Comparison of ENCODE assay signal across 19 mouse cellular contexts in the genomic region with DNA sequence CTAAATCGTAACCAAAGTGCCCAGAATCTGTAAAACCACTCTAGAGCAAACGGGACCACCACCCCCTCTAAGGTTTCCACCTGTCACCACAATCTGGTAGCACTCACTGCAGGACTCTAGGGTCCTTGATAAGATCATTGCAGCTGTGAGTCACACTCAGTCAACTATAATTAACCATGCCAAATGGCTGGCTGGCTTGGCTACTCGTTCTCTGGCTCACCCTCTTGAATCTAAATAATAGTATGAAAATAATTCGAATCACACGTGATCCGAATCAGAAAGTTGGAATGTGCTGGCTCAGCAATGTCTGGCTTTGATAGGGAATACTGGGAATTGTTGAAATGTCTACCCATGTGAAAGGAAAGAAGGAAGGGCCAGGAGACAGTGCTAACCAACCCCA. TPM values are rescaled to one million over a fixed set of nuclear protein-coding genes. Genes with fewer than 3 reads are reported as not detected.
DNase-seq lines count a peak whose midpoint lies in the region; ATAC-seq and TF ChIP-seq lines count a peak whose summit lies in the region.
"Had no signal": no experiment of that assay in that cellular context is flagged by ENCODE, and none has a peak within 500 bp of the region (broad histone marks: within the 10 kb centered on the region; RNA-seq: fewer than 3 reads in every experiment).

No protein-coding gene starts in this region.

- no peak overlapping the region for H3K27ac ChIP-seq in forebrain, embryonic 14.5 days (ENCODE audit: low read depth, low read length)
- H3K27ac ChIP-seq in forebrain, postnatal 0 days (ENCODE audit: low read depth, low read length): no peak overlapping the region
- H3K27ac ChIP-seq in ES-E14 (ENCODE audit: insufficient read depth, low read depth, low read length, poor library complexity, severe bottlenecking): no peak overlapping the region
- peak overlapping the region; percentile 45 for H3K27ac ChIP-seq in heart, embryonic 15.5 days
- H3K27ac ChIP-seq: hindbrain, embryonic 14.5 days; macrophage; midbrain, embryonic 12.5 days had no signal

- in situ Hi-C loops in ES-E14 (cut with MboI; ENCODE audit: low sequenced_read_pairs in 2 of 2, unreplicated experiment in 2 of 2): loop anchor here (10.0 to 25.0 kb wide), 2 partner anchors 292 to 294 kb away; a partner anchor contains a TSS

- WGBS in forebrain, embryonic 14.5 days: 80% methylated on average over 6 of the region's 6 CpGs
- WGBS in forebrain, postnatal 0 days: 48% methylated on average over 6 of the region's 6 CpGs
- WGBS in heart, embryonic 15.5 days: 26% methylated on average over 6 of the region's 6 CpGs

- no peak for TF ChIP-seq POLR2A in brain, embryonic 14.5 days (IDR thresholded peaks at IDR 0.05; ENCODE audit: borderline replicate concordance, extremely low read depth, insufficient read depth, insufficient read length, poor library complexity, severe bottlenecking)

- H3K4me3 ChIP-seq in forebrain, embryonic 14.5 days (ENCODE audit: low read depth, low read length): no peak overlapping the region
- no peak overlapping the region for H3K4me3 ChIP-seq in forebrain, postnatal 0 days (ENCODE audit: low read depth, low read length)
- no peak overlapping the region for H3K4me3 ChIP-seq in ES-E14 (ENCODE audit: insufficient read depth in 1 of 2, low read depth in 1 of 2, low read length in 2 of 2, poor library complexity in 1 of 2, severe bottlenecking in 1 of 2)
- no peak overlapping the region for H3K4me3 ChIP-seq in heart, embryonic 15.5 days
- H3K4me3 ChIP-seq: midbrain, embryonic 12.5 days had no signal

- H3K9me3 ChIP-seq in forebrain, embryonic 14.5 days (replicated peaks; ENCODE audit: control insufficient read depth, low read length): no peaks in the 10 kb centered on the region
- H3K9me3 ChIP-seq in forebrain, postnatal 0 days (ENCODE audit: low read length): no peaks in the 10 kb centered on the region
- H3K9me3 ChIP-seq in ES-E14 (ENCODE audit: control insufficient read depth, insufficient read depth, low read depth, low read length): no peaks in the 10 kb centered on the region
- H3K9me3 ChIP-seq in heart, embryonic 15.5 days (replicated peaks): no peaks in the 10 kb centered on the region
- H3K9me3 ChIP-seq: midbrain, embryonic 12.5 days had no signal

- no peak for TF ChIP-seq CTCF in forebrain, postnatal 0 days (IDR thresholded peaks at IDR 0.05; ENCODE audit: low read depth)
- TF ChIP-seq CTCF in brain, embryonic 14.5 days (IDR thresholded peaks at IDR 0.05; ENCODE audit: borderline replicate concordance, extremely low read depth, insufficient read depth, insufficient read length): no peak

- peak; percentile 16 for DNase-seq in forebrain, embryonic 14.5 days (ENCODE audit: low spot score)
- DNase-seq in forebrain, postnatal 0 days: no peak
- DNase-seq in ES-E14 (ENCODE audit: low read depth, low spot score): no peak
- DNase-seq in brain, embryonic 14.5 days (ENCODE audit: low read depth): peak; percentile 26
- no peak for DNase-seq in thymus, adult 18-20 months
- DNase-seq in spleen, postnatal 10 days (ENCODE audit: low spot score in 2 of 2): no peak
- DNase-seq: cerebellum, postnatal 25 days; kidney, postnatal 10 days; lung, embryonic 14.5 days had no signal

- ATAC-seq in forebrain, embryonic 14.5 days: peak; percentile 18; the same call in 1 of the 2 replicates
- ATAC-seq in forebrain, postnatal 0 days: no peak
- ATAC-seq in heart, embryonic 15.5 days (replicated peaks; ENCODE audit: insufficient number of reproducible peaks, insufficient read depth, low FRiP score, low read depth): no peak
- ATAC-seq: intestine, postnatal 0 days had no signal

- no peaks in the 10 kb centered on the region for H3K27me3 ChIP-seq in forebrain, embryonic 14.5 days (replicated peaks; ENCODE audit: control insufficient read depth, insufficient read depth, low read length)
- no peaks in the 10 kb centered on the region for H3K27me3 ChIP-seq in forebrain, postnatal 0 days (ENCODE audit: insufficient read depth, low read length)
- H3K27me3 ChIP-seq in heart, embryonic 15.5 days: no peaks in the 10 kb centered on the region

- H3K4me2 ChIP-seq in forebrain, embryonic 14.5 days (ENCODE audit: low read length): no peak overlapping the region
- H3K4me2 ChIP-seq in forebrain, postnatal 0 days (ENCODE audit: low read depth): no peak overlapping the region
- H3K4me2 ChIP-seq in heart, embryonic 15.5 days: no peak overlapping the region
- H3K4me2 ChIP-seq: hindbrain, embryonic 14.5 days; lung, embryonic 14.5 days; midbrain, embryonic 12.5 days had no signal

- no peak overlapping the region for H3K9ac ChIP-seq in forebrain, embryonic 14.5 days (ENCODE audit: low read length)
- H3K9ac ChIP-seq in forebrain, postnatal 0 days: no peak overlapping the region
- no peak overlapping the region for H3K9ac ChIP-seq in ES-E14 (ENCODE audit: insufficient read depth, low read depth, low read length, poor library complexity, severe bottlenecking)
- H3K9ac ChIP-seq in heart, embryonic 15.5 days: no peak overlapping the region
- H3K9ac ChIP-seq: hindbrain, embryonic 14.5 days; lung, embryonic 14.5 days; midbrain, embryonic 12.5 days had no signal

- H3K36me3 ChIP-seq in forebrain, embryonic 14.5 days (ENCODE audit: control insufficient read depth, insufficient read depth, low read length): no peaks in the 10 kb centered on the region
- H3K36me3 ChIP-seq in forebrain, postnatal 0 days (ENCODE audit: insufficient read depth): no peaks in the 10 kb centered on the region
- H3K36me3 ChIP-seq in ES-E14 (ENCODE audit: control insufficient read depth, insufficient read depth, low read length, poor library complexity, severe bottlenecking): no peaks in the 10 kb centered on the region
- no peaks in the 10 kb centered on the region for H3K36me3 ChIP-seq in heart, embryonic 15.5 days
- H3K36me3 ChIP-seq: G1E; midbrain, embryonic 12.5 days had no signal

- H3K4me1 ChIP-seq in forebrain, embryonic 14.5 days (ENCODE audit: control insufficient read depth, insufficient read depth, low read length): peaks cover 8% of the 10 kb centered on the region; the same call in 1 of the 2 replicates
- H3K4me1 ChIP-seq in forebrain, postnatal 0 days (ENCODE audit: insufficient read depth): peaks cover 3% of the 10 kb centered on the region; the same call in 1 of the 2 replicates
- H3K4me1 ChIP-seq in ES-E14 (ENCODE audit: control insufficient read depth in 2 of 2, insufficient read depth in 2 of 2, low read length in 2 of 2, poor library complexity in 1 of 2): peaks cover 0 to 3% of the 10 kb centered on the region in 2 experiments; a peak in 1 of 4 replicates
- peaks cover 24% of the 10 kb centered on the region for H3K4me1 ChIP-seq in heart, embryonic 15.5 days (replicated peaks)
- H3K4me1 ChIP-seq: midbrain, embryonic 12.5 days had no signal

TF ChIP-seq in ES-E14, 5 proteins besides CTCF, POLR2A, EP300 and RAD21:
- TF ChIP-seq HCFC1 (IDR thresholded peaks at IDR 0.05; ENCODE audit: borderline replicate concordance, insufficient read depth, low read length) (no peak), ZC3H11A (IDR thresholded peaks at IDR 0.05; ENCODE audit: borderline replicate concordance, low read depth, low read length) (no peak), CHD2 (IDR thresholded peaks at IDR 0.05; ENCODE audit: low read depth, low read length) (no peak), MAFK (IDR thresholded peaks at IDR 0.05; ENCODE audit: insufficient read depth, low read depth, low read length) (0 out of 2 replicates have a peak, but pooled peaks have one; percentile 43), ZNF384 (IDR thresholded peaks at IDR 0.05; ENCODE audit: low read depth, low read length) (no peak)

RNA-seq across cellular contexts. Expression of a gene that starts 48.5 kb away (rescaled TPM):
- polyA plus RNA-seq in forebrain, embryonic 14.5 days (2014; fragmentation: Nextera tagmentation; extraction: Ambion mirVana): 0.10 TPM in 1 of 2 replicates, not detected in the other
- total RNA-seq in forebrain, postnatal 0 days (2014; rRNA removed): not detected in 2 replicates
- 0.22 TPM in 1 of 2 replicates, not detected in the other for polyA plus RNA-seq in forebrain, postnatal 0 days (2015; fragmentation: Nextera tagmentation; extraction: Ambion mirVana)
- total RNA-seq in ES-E14 (2012; rRNA removed): not detected in 2 replicates
- polyA plus RNA-seq in brain, embryonic 14.5 days (2012; rRNA removed): not detected in 2 replicates
- 0.25 and 0.39 TPM in 2 replicates for polyA plus RNA-seq in heart, embryonic 15.5 days (2015; fragmentation: Nextera tagmentation; extraction: Ambion mirVana)
- total RNA-seq: granulocyte monocyte progenitor cell, adult 5-6 weeks; layer of hippocampus, postnatal 10 days; left cerebral cortex, postnatal 14 days; liver, adult 2 months had no signal
- polyA plus RNA-seq: G1E; intestine, postnatal 0 days; liver, adult 2 months; macrophage had no signal

Comparison
In these comparisons a context has a peak if more than half of its experiments do, and no peak if none do; other contexts are left out.
1. DNase-seq: peak in forebrain, embryonic 14.5 days (single experiment) and brain, embryonic 14.5 days (single experiment); none in forebrain, postnatal 0 days (single experiment), ES-E14 (single experiment), thymus, adult 18-20 months (0 of 2) and spleen, postnatal 10 days (0 of 2).